Mouse (Mus musculus) midbrain, embryonic 16.5 days (tissue): Measurements from ENCODE around the gene Gpc6. TPM values are rescaled to one million over a fixed set of nuclear protein-coding genes. Genes with fewer than 3 reads are reported as not detected.

ENCODE experiments used
- ATAC-seq: fragments of 200-750 bp; cut with Nextera tagmentation; 2 replicates; pipeline ENCODE4 v1.8.0; 2017; ENCODE audit warnings: moderate TSS enrichment
- H3K27ac ChIP-seq: fragments of 300-500 bp; sonication (generic); 2 replicates; pipeline ENCODE4 v1.5.1; 2014; ENCODE audit warnings: mild to moderate bottlenecking, low read length, mixed read lengths
- H3K27me3 ChIP-seq: fragments of 300-500 bp; sonication (generic); 2 replicates; pipeline ENCODE4 v1.6.1; 2014; ENCODE audit warnings: low read depth, low read length, mixed read lengths; ENCODE audit not compliant: control insufficient read depth, insufficient read depth
- H3K36me3 ChIP-seq: fragments of 300-500 bp; sonication (generic); 2 replicates; pipeline ENCODE4 v1.6.1; 2014; ENCODE audit warnings: mild to moderate bottlenecking, low read length, moderate library complexity, mixed read lengths; ENCODE audit not compliant: control insufficient read depth, insufficient read depth
- H3K4me1 ChIP-seq: fragments of 300-500 bp; sonication (generic); 2 replicates; pipeline ENCODE4 v1.6.1; 2014; ENCODE audit warnings: mild to moderate bottlenecking, low read length, mixed read lengths; ENCODE audit not compliant: control insufficient read depth, insufficient read depth
- H3K4me2 ChIP-seq: fragments of 300-500 bp; sonication (generic); 2 replicates; pipeline ENCODE4 v1.6.1; 2014; ENCODE audit warnings: mild to moderate bottlenecking, low read length, mixed read lengths
- H3K4me3 ChIP-seq: fragments of 300-500 bp; sonication (generic); 2 replicates; pipeline ENCODE4 v1.5.1; 2014; ENCODE audit warnings: low read depth, mild to moderate bottlenecking, low read length, moderate library complexity, mixed read lengths
- H3K9ac ChIP-seq: fragments of 300-500 bp; sonication (generic); 2 replicates; pipeline ENCODE4 v1.6.1; 2014; ENCODE audit warnings: low read depth, low read length, mixed read lengths
- H3K9me3 ChIP-seq: fragments of 300-500 bp; sonication (generic); replicated peaks from 2 replicates; pipeline ENCODE4 v1.6.1; 2014; ENCODE audit warnings: mild to moderate bottlenecking, low read length, mixed read lengths; ENCODE audit not compliant: control insufficient read depth, poor library complexity, severe bottlenecking
- WGBS: fragments of 180-500 bp; shearing (Covaris S2); extraction: QIAGEN DNeasy Blood & Tissue Kit; methylation state at CpG from one replicate; pipeline ENCODE4 v1.1.7; 2014; 5-methylcytosine and 5-hydroxymethylcytosine counted together
- polyA plus RNA-seq: library from polyadenylated mRNA; unstranded; fragments of >200 nt; fragmentation: Nextera tagmentation; extraction: Ambion mirVana; gene quantifications from 2 replicates; pipeline ENCODE4 v1.2.1, GENCODE M21; 2015

The Gpc6 gene
- polyA plus RNA-seq, 1 experiment from 2014 or later, result 19.7 TPM

GRCm38 (mm10) chr14:117778538-117779413 is 853.7 kb downstream of the Gpc6 start:
- Histone ChIP-seq H3K27ac (no peak overlapping the region), H3K4me3 (no peak overlapping the region), H3K4me2 (no peak overlapping the region), H3K4me1 (no peaks in the 10 kb centered on the region; the same call in 1 of the 2 replicates), H3K9ac (no peak overlapping the region), H3K27me3 (no peaks in the 10 kb centered on the region), H3K36me3 (no peaks in the 10 kb centered on the region), H3K9me3 (no peaks in the 10 kb centered on the region)
- 68% methylated on average over 15 of the region's 15 CpGs for WGBS
- ATAC-seq, result no peak

GRCm38 (mm10) chr14:117781724-117782123 is 856.6 kb downstream of the Gpc6 start:
- H3K27ac ChIP-seq, result no peak overlapping the region
- no peak overlapping the region for H3K4me2 ChIP-seq
- 74% methylated on average over 5 of the region's 5 CpGs for WGBS
- no peak overlapping the region for H3K9ac ChIP-seq
- no peak overlapping the region for H3K4me3 ChIP-seq
- H3K4me1 ChIP-seq, result peaks cover 2% of the 10 kb centered on the region
- no peaks in the 10 kb centered on the region for H3K9me3 ChIP-seq
- H3K36me3 ChIP-seq, result no peaks in the 10 kb centered on the region
- no peaks in the 10 kb centered on the region for H3K27me3 ChIP-seq
- no peak for ATAC-seq

- H3K4me2 ChIP-seq, result no peak overlapping the region
These were observed 858.7 kb downstream of the Gpc6 start for GRCm38 (mm10) chr14:117783671-117784262.

GRCm38 (mm10) chr14:117784960-117785359 is 859.8 kb downstream of the Gpc6 start:
- Histone ChIP-seq H3K4me3 (no peak overlapping the region), H3K4me1 (peaks cover 6% of the 10 kb centered on the region), H3K9me3 (no peaks in the 10 kb centered on the region), H3K4me2 (no peak overlapping the region), H3K27me3 (no peaks in the 10 kb centered on the region), H3K36me3 (no peaks in the 10 kb centered on the region), H3K27ac (no peak overlapping the region), H3K9ac (no peak overlapping the region)
- WGBS, result 75% methylated on average over 9 of the region's 9 CpGs
- no peak for ATAC-seq

More at GRCm38 (mm10) chr14:117783671-117784262, 858.7 kb downstream of the Gpc6 start:
- H3K27ac ChIP-seq, result 0 out of 2 replicates have a peak overlapping the region, but pooled peaks have one; percentile 22
- WGBS, result 47% methylated on average over 8 of the region's 8 CpGs
- no peaks in the 10 kb centered on the region for H3K9me3 ChIP-seq
- H3K4me3 ChIP-seq, result no peak overlapping the region
- H3K27me3 ChIP-seq, result no peaks in the 10 kb centered on the region
- no peak for ATAC-seq
- peaks cover 6% of the 10 kb centered on the region for H3K4me1 ChIP-seq
- 0 out of 2 replicates have a peak overlapping the region, but pooled peaks have one; percentile 10 for H3K9ac ChIP-seq
- no peaks in the 10 kb centered on the region for H3K36me3 ChIP-seq

- peaks cover 6% of the 10 kb centered on the region for H3K4me1 ChIP-seq
- ATAC-seq, result 0 out of 2 replicates have a peak, but pooled peaks have one; percentile 26
- no peak overlapping the region for H3K4me2 ChIP-seq
- no peaks in the 10 kb centered on the region for H3K27me3 ChIP-seq
- no peaks in the 10 kb centered on the region for H3K36me3 ChIP-seq
- 73% methylated on average over 15 of the region's 15 CpGs for WGBS
- H3K9ac ChIP-seq, result no peak overlapping the region
- no peaks in the 10 kb centered on the region for H3K9me3 ChIP-seq
- no peak overlapping the region for H3K4me3 ChIP-seq
- H3K27ac ChIP-seq, result no peak overlapping the region
These were observed 860.5 kb downstream of the Gpc6 start for GRCm38 (mm10) chr14:117785507-117786085.

GRCm38 (mm10) chr14:117786647-117787046 is 861.5 kb downstream of the Gpc6 start:
- ATAC-seq, result no peak
- Histone ChIP-seq H3K36me3 (no peaks in the 10 kb centered on the region), H3K27me3 (no peaks in the 10 kb centered on the region), H3K9ac (no peak overlapping the region), H3K4me1 (peaks cover 6% of the 10 kb centered on the region), H3K4me3 (no peak overlapping the region), H3K27ac (no peak overlapping the region), H3K4me2 (no peak overlapping the region), H3K9me3 (no peaks in the 10 kb centered on the region)
- WGBS, result 38% methylated on average over 7 of the region's 7 CpGs

GRCm38 (mm10) chr14:117794874-117795273 is 869.8 kb downstream of the Gpc6 start:
- Histone ChIP-seq H3K27ac (no peak overlapping the region), H3K4me2 (no peak overlapping the region), H3K27me3 (no peaks in the 10 kb centered on the region), H3K36me3 (no peaks in the 10 kb centered on the region), H3K4me3 (no peak overlapping the region), H3K9ac (no peak overlapping the region), H3K9me3 (no peaks in the 10 kb centered on the region), H3K4me1 (no peaks in the 10 kb centered on the region)
- ATAC-seq, result no peak
- WGBS, result 63% methylated on average over 2 of the region's 2 CpGs

- WGBS, result 76% methylated on average over 5 of the region's 5 CpGs
- no peaks in the 10 kb centered on the region for H3K36me3 ChIP-seq
- no peak overlapping the region for H3K9ac ChIP-seq
- no peak overlapping the region for H3K27ac ChIP-seq
- H3K4me1 ChIP-seq, result 0 out of 2 replicates have a peak, but pooled peaks cover 2% of the 10 kb centered on the region
- ATAC-seq, result no peak
- H3K27me3 ChIP-seq, result no peaks in the 10 kb centered on the region
- no peak overlapping the region for H3K4me2 ChIP-seq
- no peaks in the 10 kb centered on the region for H3K9me3 ChIP-seq
- H3K4me3 ChIP-seq, result no peak overlapping the region
These were observed 871.5 kb downstream of the Gpc6 start for GRCm38 (mm10) chr14:117796661-117797060.

GRCm38 (mm10) chr14:117800399-117800798 is 875.3 kb downstream of the Gpc6 start:
- H3K4me1 ChIP-seq, result 0 out of 2 replicates have a peak, but pooled peaks cover 5% of the 10 kb centered on the region
- WGBS, result 52% methylated on average over 5 of the region's 5 CpGs
- H3K27me3 ChIP-seq, result no peaks in the 10 kb centered on the region
- H3K4me3 ChIP-seq, result no peak overlapping the region
- no peaks in the 10 kb centered on the region for H3K9me3 ChIP-seq
- no peak overlapping the region for H3K4me2 ChIP-seq
- no peak overlapping the region for H3K9ac ChIP-seq
- no peak for ATAC-seq
- H3K27ac ChIP-seq, result no peak overlapping the region
- H3K36me3 ChIP-seq, result no peaks in the 10 kb centered on the region
